Mouse (Mus musculus) liver, adult (tissue): ENCODE results near the gene Auh.

ENCODE experiments used
- GATA4 ChIP-seq: IDR thresholded peaks from 2 replicates; pipeline ENCODE4 v1.6.1; 2014; ENCODE audit warnings: mild to moderate bottlenecking, low read length; ENCODE audit not compliant: insufficient replicate concordance

Auh gene

DNA sequence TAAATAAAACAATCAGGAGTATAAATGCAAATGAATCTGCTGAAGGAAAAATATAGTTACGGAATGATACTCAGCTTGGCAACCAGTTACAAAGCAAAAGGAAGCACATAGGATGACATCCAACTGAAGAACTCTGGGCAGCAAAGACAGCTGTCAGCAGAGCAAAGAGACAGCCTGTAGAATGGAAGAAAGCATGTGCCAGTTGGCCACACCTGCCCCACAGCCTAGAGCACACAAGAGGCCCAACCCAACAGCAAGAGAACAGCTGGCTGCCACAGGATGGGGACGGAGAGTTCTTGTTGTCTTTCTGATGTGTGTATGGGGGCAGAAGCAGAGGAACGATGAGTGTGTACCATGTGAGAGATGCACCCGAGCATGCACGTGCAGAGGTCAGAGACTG is 29.8 kb downstream of the Auh start:
- TF ChIP-seq GATA4: no peak

GRCm38 (mm10) chr13:52897806-52898205 is 31.7 kb downstream of the Auh start:
- no peak for TF ChIP-seq GATA4

GRCm38 (mm10) chr13:52892791-52893190 is 36.7 kb downstream of the Auh start:
- TF ChIP-seq GATA4: no peak

DNA sequence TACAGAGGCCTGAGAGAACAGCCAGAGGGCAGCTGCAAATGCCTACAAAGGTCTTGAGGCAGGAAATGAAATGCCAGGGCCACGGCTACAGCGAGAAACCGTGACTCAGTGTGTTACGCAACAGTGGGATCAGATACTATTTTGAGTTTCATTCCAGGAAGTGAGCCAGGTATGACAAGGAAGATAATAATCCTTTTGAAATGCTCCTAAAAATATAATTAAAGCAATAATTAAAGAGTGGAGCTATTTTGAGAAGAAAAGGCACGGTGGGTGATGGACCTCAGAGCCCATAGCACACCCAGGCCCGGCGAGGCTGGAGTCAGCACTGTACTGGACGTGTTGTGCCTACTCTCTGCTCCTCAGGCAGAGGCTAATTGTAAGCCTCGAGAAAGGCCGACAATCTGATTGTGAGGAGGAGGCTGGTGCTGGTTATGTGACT is 37.4 kb downstream of the Auh start:
- no peak for TF ChIP-seq GATA4

GRCm38 (mm10) chr13:52890313-52890712 is 39.2 kb downstream of the Auh start:
- no peak for TF ChIP-seq GATA4

GRCm38 (mm10) chr13:52886779-52887178 is 42.7 kb downstream of the Auh start:
- TF ChIP-seq GATA4: no peak

DNA sequence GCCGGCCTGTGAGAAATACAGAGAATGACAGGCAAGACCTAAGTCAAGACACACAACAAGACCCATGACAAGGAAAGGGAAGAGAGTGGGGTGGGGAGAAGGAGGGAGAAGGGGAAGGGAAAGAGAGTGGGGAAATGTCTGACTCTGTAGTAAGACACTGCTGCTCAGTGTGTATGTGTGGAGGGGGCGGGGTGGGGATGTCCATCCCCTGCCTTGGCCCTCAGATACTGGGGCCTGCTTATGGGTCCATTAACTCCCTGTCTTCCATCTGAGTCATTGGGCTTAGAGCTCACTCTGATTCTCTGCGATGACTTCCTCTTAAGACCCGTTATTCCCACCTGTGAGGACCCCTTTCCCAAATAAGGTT is 45.5 kb downstream of the Auh start:
- TF ChIP-seq GATA4: no peak

GRCm38 (mm10) chr13:52883084-52883959 is 46.2 kb downstream of the Auh start:
- no peak for TF ChIP-seq GATA4

- no peak for TF ChIP-seq GATA4
Measured at GRCm38 (mm10) chr13:52880386-52880785, 49.1 kb downstream of the Auh start.

GRCm38 (mm10) chr13:52879918-52880317 is 49.6 kb downstream of the Auh start:
- TF ChIP-seq GATA4: no peak

- no peak for TF ChIP-seq GATA4
Measured at GRCm38 (mm10) chr13:52879291-52879690, 50.2 kb downstream of the Auh start.

- no peak for TF ChIP-seq GATA4
Measured at GRCm38 (mm10) chr13:52878823-52879222, 50.7 kb downstream of the Auh start.

GRCm38 (mm10) chr13:52875541-52876325 is 53.7 kb downstream of the Auh start:
- TF ChIP-seq GATA4: no peak

GRCm38 (mm10) chr13:52875089-52875488 is 54.4 kb downstream of the Auh start:
- TF ChIP-seq GATA4: no peak

DNA sequence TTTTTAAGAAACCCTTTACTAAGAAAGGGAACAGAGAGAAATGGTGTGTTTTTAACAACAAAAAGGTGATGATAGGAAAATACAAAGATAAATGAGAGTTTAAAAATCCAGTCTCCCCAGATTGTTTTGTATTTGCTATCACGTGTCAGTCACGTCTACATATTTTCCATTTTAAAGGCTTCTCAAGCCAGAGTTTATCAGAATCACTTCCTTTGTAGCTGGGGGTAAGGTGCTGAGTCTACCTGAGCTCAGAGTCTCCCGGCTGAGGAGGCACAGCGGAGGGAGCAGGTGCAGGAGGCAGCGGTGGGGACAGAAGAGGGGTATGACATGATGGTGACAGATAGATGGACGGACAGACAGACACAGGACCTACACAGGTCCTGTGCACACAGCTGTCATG is 55.1 kb downstream of the Auh start:
- TF ChIP-seq GATA4: no peak

DNA sequence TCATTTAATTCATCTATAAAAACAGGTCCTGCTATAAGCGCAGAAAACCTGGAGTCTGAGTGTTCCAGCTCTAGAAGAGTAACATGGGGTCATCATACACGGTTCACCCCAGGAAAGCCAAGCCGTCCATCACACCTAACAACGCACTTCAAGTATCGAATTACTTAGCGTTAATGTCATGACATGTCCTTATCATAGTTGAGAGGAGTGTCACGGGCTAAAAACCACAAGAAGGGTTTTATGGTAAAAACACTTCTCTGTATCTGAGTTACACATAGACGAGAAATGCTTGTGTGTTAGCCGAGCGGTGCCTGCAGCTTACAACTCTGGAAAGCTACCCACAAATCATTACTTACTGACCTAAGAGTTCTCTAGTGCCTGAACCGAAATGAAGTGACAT is 55.6 kb downstream of the Auh start:
- TF ChIP-seq GATA4: no peak
